Mouse (Mus musculus): ENCODE measurements around the gene Tnrc18.

Gene Tnrc18

DNA sequence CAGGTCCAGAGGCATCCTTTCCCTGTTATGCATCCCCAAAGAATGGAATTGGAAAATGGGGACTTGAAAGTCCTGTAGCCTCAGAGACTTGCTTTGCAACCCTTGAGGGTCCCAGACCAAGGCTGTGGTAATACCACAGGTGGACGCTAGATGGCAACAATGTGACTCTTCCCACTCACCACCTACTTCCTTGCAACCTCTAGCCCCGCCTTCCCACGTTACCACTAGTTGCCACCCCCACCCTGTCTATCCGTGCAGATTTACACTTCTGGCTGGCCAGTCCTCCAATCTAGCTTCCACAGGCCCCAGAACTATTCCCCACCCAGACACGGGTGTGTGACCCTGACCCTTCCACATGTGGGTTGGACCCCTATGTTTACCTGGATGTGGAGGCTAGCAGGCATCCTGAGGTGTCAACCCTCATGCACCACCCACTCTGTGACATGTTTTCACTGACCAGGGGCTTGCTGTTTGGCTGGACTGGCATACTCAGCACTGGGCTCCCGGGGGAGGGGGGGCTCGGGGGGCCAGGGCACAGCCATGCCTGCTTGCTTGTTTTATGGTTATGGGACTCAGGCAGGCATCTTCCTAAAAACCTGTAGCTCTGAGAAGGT, 93.8 kb downstream of the Tnrc18 start:
- peak; percentile 44 for DNase-seq (ENCODE audit: low read depth, low spot score)

DNA sequence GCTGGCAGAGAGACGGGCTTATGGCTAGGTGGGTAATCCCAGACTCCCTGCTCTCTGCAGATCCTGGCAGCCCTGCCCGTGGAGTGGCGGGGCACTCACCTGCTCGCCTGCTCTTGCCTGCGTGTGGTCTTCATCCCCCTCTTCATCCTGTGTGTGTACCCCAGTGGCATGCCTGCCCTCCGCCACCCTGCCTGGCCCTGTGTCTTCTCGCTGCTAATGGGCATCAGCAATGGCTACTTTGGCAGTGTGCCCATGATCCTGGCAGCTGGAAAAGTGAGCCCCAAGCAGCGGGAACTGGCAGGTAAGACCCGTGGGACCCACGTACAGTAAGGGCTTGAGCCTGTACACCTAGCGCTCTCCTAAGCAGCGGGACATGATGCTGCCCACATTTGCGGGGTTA, 97.6 kb downstream of the Tnrc18 start:
- no peak for DNase-seq (ENCODE audit: low read depth, low spot score)

DNA sequence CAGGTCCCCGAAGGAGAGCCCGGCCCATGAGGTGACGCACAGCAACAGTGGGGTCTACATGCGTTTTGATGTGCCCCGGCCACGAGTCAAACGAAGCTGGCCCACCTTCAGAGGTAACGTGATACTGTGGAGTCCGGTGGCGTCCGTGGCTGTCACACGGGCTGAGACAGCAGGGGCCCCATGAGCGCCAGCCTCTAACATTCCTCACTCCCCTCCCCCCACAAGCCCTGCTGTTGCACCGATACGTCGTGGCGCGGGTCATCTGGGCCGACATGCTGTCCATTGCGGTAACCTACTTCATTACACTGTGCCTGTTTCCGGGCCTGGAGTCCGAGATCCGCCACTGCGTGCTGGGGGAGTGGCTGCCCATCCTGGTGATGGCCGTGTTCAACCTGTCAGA, 99.0 kb downstream of the Tnrc18 start:
- no peak for DNase-seq (ENCODE audit: low read depth, low spot score)

DNA sequence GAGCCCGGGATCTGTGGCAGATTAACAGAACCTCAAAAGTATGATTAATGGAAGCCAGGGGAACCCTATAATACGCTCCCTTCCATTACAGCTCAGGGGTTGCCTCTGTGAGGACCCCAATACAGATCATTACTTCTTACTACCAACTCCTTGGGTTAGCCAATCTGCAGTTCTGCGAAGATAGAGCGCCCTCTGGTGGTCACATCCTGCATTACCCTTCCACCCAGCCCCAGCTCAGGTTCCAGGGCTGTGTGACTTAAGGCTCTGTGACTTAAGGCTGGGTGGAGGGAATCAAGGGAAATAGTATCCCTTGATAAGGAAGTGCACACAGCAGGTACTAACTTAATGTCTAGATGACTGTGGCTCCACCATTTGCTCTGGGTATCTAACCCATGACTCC, 99.4 kb downstream of the Tnrc18 start:
- DNase-seq (ENCODE audit: low read depth, low spot score): peak; percentile 55

DNA sequence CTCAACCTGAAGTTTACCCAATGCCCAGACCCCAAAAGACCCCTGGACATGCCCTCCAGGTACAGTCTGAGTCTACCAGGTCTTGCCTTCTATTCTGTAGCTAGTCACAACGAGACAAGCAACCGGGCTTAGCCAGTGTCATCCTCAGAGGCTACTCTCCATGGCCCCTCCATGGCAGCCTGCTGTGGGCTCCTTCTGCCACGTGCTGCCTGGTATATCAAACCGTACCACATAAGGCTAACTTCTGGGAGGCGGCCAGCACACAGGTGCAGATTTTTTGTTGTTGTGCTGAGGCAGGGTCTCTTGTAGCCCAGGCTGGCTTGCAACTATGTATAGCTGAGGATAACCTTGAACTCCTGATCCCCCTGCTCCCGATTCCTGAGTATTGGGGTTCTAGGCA, 101.4 kb downstream of the Tnrc18 start:
- DNase-seq (ENCODE audit: low read depth, low spot score): no peak

DNA sequence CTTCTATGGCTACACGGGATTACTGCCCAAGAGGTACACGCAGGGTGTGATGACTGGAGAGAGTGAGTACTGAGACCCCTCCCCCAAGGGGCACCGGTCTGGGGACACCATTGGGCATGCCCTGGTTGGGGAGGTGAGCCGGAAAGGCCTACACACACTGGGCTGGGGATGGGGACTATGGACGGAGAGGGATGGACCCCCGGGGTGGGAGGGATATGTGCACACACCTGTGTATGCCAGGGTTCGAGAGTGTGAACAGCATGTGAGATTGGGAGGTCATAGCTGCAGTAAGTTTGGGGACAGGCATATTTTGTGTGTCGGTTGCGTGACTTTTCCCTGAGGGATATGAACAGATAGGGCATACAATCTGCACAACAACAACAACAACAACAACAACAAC, 102.4 kb downstream of the Tnrc18 start:
- no peak for DNase-seq (ENCODE audit: low read depth, low spot score)

DNA sequence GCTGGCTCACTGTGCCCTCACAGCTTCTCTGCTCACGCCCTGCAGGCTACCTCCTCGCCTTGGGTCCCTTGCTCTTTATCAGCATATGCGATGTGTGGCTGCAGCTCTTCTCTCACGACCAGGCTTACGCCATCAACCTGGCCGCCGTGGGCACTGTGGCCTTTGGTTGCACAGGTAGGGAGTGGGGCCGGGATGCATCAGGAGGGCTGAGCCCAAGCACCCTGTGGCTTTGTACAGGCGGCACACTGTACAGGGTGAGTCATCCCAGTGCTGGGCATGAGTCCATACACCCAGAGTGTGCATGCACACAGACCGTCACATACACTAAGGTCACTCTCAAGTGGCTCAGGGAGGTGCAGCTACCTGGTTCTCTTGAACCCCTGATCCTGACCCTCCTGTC, 103.5 kb downstream of the Tnrc18 start:
- DNase-seq (ENCODE audit: low read depth, low spot score): no peak

DNA sequence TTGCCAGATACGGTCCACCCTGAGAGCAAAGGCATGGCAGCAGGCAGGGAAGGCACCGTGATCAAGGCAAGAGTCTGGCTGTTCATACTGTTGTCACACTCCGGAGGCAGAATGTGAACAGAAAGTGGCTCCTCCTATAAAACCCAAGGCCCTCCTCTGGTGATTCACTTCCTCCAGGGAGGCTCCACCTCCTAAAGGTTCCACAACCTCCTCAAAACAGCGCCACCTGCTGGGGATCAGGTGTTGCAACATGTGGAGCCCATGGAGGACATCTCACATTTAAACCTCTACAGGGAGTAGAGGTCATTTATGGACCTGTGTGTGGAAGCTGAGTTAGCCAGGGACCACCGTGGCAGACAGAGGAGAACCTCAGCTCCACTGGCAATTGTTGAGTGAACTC, 105.1 kb downstream of the Tnrc18 start:
- no peak for DNase-seq (ENCODE audit: low read depth, low spot score)

DNA sequence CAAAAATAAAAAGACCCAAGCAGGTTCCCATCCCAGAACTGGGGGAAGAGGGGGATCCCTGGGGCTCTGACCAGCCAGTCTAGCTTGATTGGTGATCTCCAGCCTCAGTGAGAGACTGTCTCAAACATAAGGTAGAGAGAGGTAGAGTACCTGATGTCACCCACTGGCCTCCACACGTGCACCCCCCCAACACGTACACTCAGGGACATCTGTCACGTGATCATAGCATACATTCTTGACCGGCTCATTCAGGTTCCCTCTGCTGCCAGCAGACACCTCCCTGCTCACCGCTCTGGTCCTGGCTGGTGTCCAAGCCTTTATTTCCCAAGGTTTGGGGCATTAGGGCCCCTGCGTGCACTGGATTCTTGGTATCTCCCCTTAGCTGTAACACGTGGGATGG, 108.0 kb downstream of the Tnrc18 start:
- no peak for DNase-seq (ENCODE audit: low read depth, low spot score)

DNA sequence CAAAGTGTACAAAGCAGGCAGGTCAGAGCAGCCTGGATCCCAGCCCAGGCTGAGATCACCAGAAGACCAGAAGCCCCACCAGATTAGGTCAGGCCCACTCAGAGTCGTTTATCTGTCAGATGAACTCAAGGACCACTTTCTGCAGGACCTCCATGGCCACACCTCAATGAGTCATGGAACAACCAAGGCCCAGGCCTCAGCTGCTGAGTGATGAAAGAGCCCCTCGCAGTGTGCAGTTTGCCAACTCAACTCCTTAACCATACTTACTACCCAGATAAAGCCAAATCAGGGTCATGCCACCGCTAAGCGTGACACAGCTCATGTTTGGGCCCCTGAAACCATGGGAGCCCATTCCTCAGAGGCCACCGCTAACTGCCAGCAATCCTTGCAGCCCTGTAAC, 109.8 kb downstream of the Tnrc18 start:
- DNase-seq (ENCODE audit: low read depth, low spot score): no peak

DNA sequence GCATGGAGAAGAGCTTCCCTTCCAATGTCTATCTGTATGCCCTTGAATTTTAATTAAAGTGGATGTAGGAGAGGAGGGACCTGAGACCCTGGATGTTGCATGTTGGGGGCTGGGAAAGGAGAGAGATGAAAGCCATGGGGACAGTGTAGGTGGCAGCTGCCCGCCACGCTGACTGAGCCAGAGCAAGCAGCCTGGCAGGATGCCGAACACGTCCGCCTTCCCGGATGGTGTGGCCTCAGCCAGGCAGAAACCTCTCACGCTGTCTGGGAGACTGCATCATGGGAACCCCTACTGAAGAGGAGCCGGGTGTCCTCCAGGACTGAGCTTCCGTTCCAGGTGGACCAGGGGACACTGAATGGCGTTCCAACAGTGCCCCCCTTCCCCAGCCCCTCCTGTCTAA, 113.9 kb downstream of the Tnrc18 start:
- no peak for DNase-seq (ENCODE audit: low read depth, low spot score)

DNA sequence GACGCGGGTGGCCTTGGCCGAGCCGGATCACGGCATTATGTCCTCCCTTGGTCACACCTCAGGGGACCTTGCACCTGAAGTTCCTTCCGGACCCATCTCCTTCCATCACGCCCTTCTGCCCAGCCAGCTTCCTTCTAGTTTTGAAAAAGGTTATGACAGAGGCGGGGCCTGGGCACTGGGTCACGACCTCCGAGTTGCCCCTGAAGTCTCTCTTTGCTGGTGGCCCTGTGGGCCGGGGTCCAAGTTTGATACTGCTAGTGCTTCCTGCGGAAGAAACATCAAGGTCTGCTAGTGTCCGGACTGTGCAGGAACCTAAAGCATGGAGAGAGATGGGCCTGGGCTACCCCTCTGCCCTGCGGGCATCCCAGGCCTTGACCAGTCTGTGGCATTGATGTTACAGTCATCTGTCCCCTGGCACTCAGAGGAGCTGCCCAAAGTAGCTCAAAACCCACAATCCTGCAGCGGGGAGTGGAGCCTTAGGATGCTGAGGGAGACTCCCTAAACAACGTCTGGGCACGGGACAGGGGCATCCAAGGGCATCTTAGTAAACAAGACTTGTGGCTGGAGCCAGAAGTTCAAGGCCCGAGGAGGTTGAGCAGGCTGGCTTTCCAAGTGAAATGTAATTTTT, 114.8 kb downstream of the Tnrc18 start:
- no peak for DNase-seq (ENCODE audit: low read depth, low spot score)

DNA sequence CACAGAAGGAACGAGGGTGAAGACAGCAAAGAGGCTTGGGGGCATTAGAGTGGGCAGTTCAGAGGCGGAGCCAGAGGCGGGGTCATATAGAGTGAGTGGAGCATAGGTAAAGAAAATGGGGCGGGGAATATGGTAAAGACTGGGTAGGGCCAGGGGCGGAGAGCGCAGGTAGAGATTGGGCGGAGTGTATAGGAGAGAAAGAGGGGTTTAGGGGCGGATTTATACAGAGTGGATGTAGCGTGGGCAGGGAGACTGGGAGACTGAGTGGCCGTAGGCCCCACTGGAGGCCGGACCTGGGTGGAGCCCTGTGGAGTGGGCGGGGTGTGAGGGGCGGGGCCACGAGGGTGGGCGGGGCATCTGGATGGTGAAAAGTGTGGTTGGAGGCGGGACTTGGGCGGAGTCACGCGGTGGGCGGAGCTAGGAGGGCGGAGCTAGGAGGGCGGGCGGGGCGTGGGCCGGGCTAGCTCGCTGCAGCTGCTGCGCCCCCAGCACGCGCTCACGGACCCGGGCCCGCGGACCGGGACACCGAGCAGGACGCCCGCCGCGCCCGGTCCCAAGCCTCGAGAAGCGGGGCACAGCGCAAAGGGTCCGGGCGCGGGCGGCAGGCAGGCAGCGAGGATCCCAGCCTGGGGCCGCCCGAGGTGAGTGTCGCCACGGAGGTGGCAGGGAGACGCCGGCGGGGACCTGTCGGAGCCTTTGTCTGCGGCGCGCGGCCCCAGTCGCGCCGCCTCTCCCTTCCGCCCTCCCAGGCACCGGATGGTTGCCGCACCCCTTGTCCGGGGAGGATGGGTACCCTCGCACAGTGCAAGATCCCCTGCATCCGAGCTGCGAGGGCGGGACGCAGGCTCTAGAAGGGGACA, 115.6 kb downstream of the Tnrc18 start:
- DNase-seq (ENCODE audit: low read depth, low spot score): peak; percentile 17

DNA sequence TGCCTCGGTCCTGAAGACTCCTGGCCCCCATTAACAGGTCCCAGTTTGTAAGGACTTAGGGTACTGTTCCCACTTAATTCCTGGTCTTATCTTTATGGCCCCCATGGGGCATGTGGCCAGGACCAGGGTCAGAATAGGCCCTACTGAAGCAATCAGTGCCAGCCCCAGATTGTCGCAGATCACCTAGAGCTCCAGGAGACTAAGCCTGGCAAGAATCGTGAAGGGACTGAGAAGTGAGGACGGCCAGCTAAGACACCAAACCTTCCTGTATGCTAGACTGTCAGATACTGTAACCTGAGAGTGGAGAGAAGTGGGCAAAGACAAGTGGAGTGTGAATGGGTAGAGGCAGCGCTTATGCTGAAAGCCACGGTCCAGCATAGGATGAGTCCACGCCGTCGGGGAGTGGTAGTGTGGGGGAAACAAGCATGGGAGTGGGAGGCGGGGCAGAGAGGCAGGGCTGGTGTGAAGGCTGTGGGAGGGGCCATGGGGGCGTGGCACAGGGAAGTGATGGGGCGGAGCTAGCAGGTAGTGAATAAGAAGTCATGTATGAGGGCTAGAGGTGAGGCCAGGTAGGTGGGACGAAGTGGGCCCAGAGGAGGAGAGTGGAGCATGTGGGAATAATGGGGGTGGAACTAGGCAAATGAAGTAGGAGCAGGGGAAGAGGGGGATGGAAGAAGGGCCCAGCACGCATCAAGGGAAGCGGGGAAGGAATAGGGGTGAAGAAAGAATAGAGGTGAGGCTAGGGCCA, 116.4 kb downstream of the Tnrc18 start:
- no peak for DNase-seq (ENCODE audit: low read depth, low spot score)

DNA sequence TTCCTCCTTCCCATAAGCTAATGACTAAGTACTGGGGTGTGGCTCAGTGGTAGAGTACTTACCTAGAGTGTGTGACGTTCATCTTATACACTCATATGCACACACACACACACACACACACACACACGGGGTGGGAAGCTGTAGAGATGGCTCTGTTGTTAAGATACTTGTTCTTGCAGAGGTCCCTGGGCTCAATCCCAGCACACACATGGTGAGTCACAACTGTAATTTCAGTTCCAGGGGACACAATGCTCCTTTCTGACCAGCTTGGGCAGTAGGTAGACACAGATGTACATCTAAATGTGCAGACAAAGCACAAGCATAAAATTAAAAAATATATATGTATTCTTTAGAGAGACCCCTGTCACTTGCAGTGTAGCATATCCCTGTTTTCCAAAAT, 119.7 kb downstream of the Tnrc18 start:
- no peak for DNase-seq (ENCODE audit: low read depth, low spot score)

DNA sequence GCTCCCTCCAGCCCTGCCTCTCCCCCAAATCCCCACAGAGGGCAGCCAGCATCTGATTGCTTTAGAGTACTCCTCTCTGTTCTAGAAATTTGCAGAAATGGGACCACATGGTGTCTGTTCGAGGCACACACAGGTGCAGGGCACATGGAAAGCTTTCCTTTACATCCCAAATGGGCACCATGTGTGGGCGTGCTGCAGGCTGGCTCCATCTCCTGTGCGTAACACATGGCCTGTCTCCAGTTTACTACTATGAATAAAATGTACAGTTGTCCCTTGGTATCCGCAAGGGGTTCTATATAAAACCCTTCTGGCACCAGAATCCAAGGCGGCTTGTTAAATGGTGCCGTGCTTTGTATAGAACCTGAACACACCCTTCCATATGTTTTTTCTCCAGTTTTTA, 120.6 kb downstream of the Tnrc18 start:
- DNase-seq (ENCODE audit: low read depth, low spot score): no peak

DNA sequence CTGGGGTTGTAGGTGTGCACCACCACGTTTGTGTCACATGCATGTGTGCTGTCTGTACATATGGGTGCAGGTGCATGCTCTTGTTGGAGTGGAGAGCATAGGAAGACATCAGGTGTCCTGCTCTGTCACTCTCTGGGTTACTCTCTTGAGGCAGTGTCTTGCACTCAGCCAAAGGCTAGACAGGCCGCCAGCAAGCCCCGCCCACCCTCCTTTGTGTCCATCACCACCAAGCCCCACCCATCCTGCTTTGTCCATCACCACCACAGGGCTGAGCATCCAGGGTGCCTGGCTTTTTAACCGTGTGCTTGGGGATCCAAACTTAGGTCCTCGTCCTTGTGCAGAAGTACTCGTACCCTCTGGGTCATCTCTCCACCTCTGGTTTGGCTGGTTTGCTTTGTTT, 121.2 kb downstream of the Tnrc18 start:
- no peak for DNase-seq (ENCODE audit: low read depth, low spot score)

DNA sequence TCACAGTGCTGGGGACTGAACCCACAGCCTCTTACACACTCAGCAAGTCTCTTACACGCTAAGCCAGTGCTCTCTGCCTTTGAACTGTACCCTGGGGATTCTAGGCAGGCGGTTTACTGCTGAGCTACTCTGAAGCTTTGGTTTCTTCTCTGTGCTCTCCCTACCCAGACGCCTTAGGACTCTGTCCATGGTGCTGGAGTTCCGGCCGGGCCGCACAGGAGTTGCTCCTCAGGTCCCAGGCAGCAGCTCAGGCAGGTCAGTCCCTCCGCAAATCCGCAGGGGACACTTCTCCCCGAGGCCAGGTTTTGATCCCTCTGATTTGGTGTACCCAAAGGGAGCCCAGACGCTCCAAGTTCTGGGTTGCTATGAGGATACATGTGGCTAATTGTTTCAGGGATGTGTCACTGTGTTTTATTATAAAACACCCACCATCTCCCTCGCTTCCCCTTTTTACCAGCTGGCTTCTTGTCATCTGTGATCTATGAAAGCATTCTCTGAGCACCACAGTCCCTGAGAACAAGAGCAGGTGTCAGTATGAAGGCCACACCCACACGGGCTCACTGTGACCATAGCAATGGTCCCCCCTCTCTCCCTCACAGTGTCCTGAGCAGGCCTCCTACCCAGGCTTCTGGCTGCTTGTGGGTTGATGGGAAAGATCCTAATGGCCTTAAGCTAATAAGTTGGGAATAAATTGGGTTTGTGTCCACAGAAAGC, 122.7 kb downstream of the Tnrc18 start:
- DNase-seq (ENCODE audit: low read depth, low spot score): no peak

DNA sequence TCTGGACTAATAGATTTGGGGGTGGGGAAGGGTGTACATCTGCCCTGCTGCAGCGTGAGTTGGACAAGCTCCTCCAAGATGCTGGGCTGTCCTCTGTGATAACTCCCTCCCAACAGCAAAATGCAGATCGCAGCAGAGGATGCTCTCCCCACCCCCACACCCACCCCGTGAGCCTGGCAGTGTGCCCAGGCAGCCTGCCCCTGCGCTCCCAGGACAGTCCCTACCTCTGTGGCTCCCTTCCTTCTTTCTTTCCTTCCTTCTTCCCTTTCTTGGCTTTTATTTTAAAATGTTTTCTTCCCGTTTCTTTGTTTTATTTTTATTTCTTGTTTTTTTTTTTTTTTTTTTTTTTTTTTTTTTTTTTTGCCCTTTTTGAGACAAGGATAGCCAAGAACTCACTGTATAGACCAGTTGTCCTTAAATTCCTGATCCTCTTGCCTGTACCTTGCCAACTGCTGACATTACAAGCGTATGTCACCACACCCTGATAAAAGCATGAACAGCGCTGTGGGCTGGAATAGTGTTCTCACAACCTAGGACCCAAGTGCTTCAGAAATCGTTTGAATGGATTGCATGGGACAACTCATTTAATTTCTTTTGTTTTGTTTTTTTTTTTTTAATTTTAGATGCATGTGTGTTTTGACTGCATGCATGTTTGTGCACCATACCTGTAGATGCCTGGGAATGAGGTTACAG, 123.6 kb downstream of the Tnrc18 start:
- DNase-seq (ENCODE audit: low read depth, low spot score): no peak

DNA sequence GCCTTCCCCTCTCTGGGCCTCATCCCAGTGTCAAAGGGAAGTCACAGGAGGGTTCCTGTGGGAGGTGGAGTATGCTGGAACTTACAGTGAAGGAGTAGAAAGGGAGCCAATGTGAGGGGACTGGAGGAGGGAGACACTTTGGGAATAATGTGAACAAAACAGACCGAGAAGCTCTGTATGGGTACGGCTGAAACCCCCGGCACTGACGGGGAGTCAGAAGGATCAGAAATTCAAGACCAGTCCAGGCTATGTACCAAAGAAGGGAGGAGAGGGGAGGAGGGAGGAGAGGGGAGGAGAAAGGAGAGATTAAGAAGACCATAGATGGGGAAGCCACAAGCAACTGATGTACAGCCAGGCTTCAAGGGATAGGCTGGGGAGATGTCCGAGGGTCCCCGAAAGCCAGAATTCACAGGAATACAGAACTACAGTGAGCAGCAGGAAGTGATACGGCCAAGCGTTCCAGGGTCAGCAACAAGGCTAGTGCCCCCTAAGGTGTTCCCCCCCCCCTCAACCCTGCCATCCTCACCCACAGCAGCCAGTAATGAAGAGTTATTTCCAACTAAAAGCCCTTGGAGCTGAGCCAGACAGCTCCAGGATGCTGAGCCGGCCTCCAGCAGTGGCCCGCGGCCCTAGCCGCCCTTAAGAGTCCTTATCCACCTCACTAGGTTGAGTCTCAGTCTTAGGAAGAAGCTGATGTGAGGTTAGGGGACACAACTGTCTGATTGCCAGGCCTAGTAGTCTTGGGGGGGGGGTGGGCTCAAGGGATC, 124.3 kb downstream of the Tnrc18 start:
- no peak for DNase-seq (ENCODE audit: low read depth, low spot score)

All from c-Kit-negative CD71-positive TER-119-positive erythroid progenitor cells, embryonic 14.5 days (primary cell).